Mouse (Mus musculus) Patski (cell line): ENCODE results near the gene Fgd5. TPM values are rescaled to one million over a fixed set of nuclear protein-coding genes. Genes with fewer than 3 reads are reported as not detected.

Experiments
- ATAC-seq: fragments of 100-300 bp; one replicate; pipeline ENCODE4 v1.8.0; 2021
- CTCF ChIA-PET: fragments of 350-600 bp; sonication (Branson Sonifier 250); formaldehyde crosslinking; loops from one replicate; lab custom pipeline; 2022; ENCODE audit warnings: inconsistent platforms; lab: Charles Lee
- POLR2A ChIA-PET: fragments of 350-600 bp; sonication (Branson Sonifier 250); formaldehyde crosslinking; loops from one replicate; lab custom pipeline; 2022; ENCODE audit warnings: antibody characterized with exemption, inconsistent platforms; lab: Charles Lee
- DNase-seq: peaks from one replicate; pipeline ENCODE4 v3.0.0-alpha.2; 2011; ENCODE audit warnings: low read depth, low spot score
- H3K27me3 ChIP-seq: fragments of 371-371 bp; one replicate; pipeline ENCODE4 v1.5.1; 2021
- CTCF ChIP-seq: fragments of 100-300 bp; IDR thresholded peaks from one replicate; pipeline ENCODE4 v1.5.1; 2021
- in situ Hi-C: fragments of 300-500 bp; cut with MboI; formaldehyde crosslinking; loops from 3 replicates; pipeline ENCODE4 v1.11.1; 2018; ENCODE audit warnings: low pct_unique_long_range_greater_than_20kb, mixed read lengths
- polyA plus RNA-seq: library from polyadenylated mRNA; unstranded; gene quantifications from one replicate; pipeline ENCODE4 v1.2.3, GENCODE M21; 2021

Fgd5 gene
- polyA plus RNA-seq, 1 experiment from 2014 or later, result 0.06 TPM

- ATAC-seq, result no peak
Observed at GRCm38 (mm10) chr6:92027379-92027778, 48.7 kb downstream of the Fgd5 start.

GRCm38 (mm10) chr6:92030646-92031045, 52.0 kb downstream of the Fgd5 start:
- POLR2A ChIA-PET, result no interaction called here
- CTCF ChIA-PET, result no interaction called here
- ATAC-seq (no peak), DNase-seq (no peak)
- TF ChIP-seq CTCF, result no peak
- H3K27me3 ChIP-seq, result no peaks in the 10 kb centered on the region
- in situ Hi-C loops, result loop anchor here (5.0 kb wide), 1 partner anchor 63 kb away; no protein-coding TSS in a partner anchor

More at GRCm38 (mm10) chr6:92027379-92027778, 48.7 kb downstream of the Fgd5 start:
- no peaks in the 10 kb centered on the region for H3K27me3 ChIP-seq
- no peak for DNase-seq
- CTCF ChIA-PET, result interaction anchor here (0.9 kb wide), 1 partner anchor 17 kb away, joined by 3 read pairs; no protein-coding TSS in a partner anchor
- POLR2A ChIA-PET, result no interaction called here
- TF ChIP-seq CTCF, result no peak
- in situ Hi-C loops, result no loop called here

DNA sequence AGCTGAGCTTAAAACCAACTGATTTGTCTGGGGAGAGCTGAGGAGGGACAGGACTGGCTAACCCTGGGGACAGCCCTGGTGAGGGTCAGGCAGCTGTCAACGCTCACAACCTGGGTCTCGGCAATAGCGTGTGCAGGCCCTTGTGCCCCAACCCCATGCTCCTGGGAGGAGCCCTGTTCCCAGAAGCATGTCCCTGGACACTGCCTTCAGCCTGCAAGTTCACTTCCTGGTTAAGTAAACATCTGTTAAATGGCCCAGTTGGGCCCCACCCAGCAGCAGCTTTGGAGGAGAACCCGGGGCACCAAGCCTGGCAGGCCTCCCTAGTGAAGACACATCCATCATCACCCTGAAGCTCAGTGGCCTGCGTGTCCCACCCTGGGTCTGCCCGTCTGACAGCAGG, 56.0 kb downstream of the Fgd5 start:
- no peak for TF ChIP-seq CTCF

DNA sequence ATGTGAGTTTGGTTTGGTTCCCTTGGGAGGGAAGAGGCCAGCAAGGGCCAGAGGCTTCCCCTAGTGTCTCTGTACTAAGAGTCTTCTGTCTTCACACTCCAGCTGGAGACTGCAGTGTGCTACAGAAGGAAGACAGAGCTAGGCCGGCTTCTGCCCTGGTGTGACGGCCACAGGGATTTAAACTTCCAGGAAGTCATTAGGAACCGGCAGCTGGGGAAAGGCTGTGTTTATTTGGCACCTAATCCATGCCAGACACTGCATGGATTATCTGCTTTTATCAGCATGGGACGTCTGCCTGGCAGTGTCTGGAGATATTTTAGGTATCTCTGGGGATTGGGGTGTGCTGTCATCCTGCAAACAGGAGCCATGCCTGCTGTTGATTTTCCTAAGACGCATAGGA, 57.7 kb downstream of the Fgd5 start:
- H3K27me3 ChIP-seq, result no peaks in the 10 kb centered on the region
- in situ Hi-C loops, result no loop called here
- ChIA-PET POLR2A (no interaction called here), CTCF (interaction anchor here (0.9 kb wide), 1 partner anchor 135 kb away, joined by 3 read pairs; no protein-coding TSS in a partner anchor)
- DNase-seq (no peak), ATAC-seq (no peak)
- no peak for TF ChIP-seq CTCF

More for the DNA sequence above, 56.0 kb downstream of the Fgd5 start:
- CTCF ChIA-PET, result no interaction called here
- in situ Hi-C loops, result loop anchor here (5.0 kb wide), 1 partner anchor 67 kb away; no protein-coding TSS in a partner anchor
- no peak for DNase-seq
- POLR2A ChIA-PET, result no interaction called here
- no peaks in the 10 kb centered on the region for H3K27me3 ChIP-seq
- no peak for ATAC-seq

- DNase-seq (no peak), ATAC-seq (no peak)
- TF ChIP-seq CTCF, result no peak
- POLR2A ChIA-PET, result no interaction called here
- in situ Hi-C loops, result no loop called here
- H3K27me3 ChIP-seq, result no peaks in the 10 kb centered on the region
- CTCF ChIA-PET, result no interaction called here
Observed at GRCm38 (mm10) chr6:92038158-92038557, 59.5 kb downstream of the Fgd5 start.

GRCm38 (mm10) chr6:92041271-92041670, 62.6 kb downstream of the Fgd5 start:
- no peaks in the 10 kb centered on the region for H3K27me3 ChIP-seq
- CTCF ChIA-PET, result interaction anchor here (1.1 kb wide), 1 partner anchor 139 kb away, joined by 6 read pairs; the partner anchor contains the start of gene 4930590J08Rik
- in situ Hi-C loops, result no loop called here
- no peak for TF ChIP-seq CTCF
- no peak for ATAC-seq
- no peak for DNase-seq
- POLR2A ChIA-PET, result no interaction called here

DNA sequence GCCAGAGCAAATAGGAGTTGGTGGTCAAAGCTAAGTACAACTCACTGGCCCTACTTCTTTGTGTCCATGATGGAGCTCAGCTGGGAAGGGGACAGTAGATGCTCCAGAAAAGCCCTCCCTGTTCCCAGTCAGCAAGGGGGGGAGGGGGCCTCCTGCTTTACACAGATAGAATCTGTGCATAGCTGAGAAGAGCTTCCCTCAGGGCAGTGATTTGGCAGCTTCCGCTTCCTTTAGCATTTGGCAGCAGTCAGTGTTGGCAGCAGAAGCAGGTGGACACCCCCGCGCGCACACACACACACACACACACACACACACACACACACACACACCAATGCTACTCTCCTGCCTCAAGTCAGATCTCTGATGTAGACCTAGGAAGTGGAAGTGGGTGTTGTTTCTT, 63.4 kb downstream of the Fgd5 start:
- no peaks in the 10 kb centered on the region for H3K27me3 ChIP-seq
- no peak for TF ChIP-seq CTCF
- DNase-seq (no peak), ATAC-seq (no peak)
- in situ Hi-C loops, result no loop called here
- ChIA-PET POLR2A (no interaction called here), CTCF (interaction anchor here (1.1 kb wide), 1 partner anchor 140 kb away, joined by 6 read pairs; the partner anchor contains the start of gene 4930590J08Rik)

DNA sequence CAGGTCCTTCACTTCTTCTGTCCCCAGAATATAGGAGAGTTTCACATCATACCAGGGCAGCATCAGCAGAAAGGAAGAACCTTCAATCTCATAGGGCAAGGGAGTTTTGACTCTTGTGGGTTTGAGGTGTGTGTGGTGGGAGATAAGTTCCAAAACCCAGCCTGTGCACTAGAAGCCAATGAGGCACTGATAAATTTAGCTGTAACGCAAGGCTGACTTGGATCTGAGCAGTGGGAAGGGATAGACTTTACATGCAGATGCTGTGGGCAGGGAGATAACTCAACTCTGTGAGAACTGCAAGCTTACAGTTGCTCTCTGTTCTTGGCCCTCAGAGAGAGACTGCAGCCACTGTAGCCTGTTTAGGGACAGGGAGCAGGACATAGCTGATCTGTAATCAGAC, 64.2 kb downstream of the Fgd5 start:
- POLR2A ChIA-PET, result no interaction called here
- TF ChIP-seq CTCF, result no peak
- DNase-seq (no peak), ATAC-seq (no peak)
- no peaks in the 10 kb centered on the region for H3K27me3 ChIP-seq
- CTCF ChIA-PET, result interaction anchor here (0.8 kb wide), 1 partner anchor 22 kb away, joined by 3 read pairs; no protein-coding TSS in a partner anchor
- in situ Hi-C loops, result no loop called here

GRCm38 (mm10) chr6:92057768-92058167, 79.1 kb downstream of the Fgd5 start:
- DNase-seq (no peak), ATAC-seq (no peak)
- CTCF ChIA-PET, result no interaction called here
- peak; percentile 45 for TF ChIP-seq CTCF
- in situ Hi-C loops, result no loop called here
- POLR2A ChIA-PET, result interaction anchor here (0.6 kb wide), 1 partner anchor 296 kb away, joined by 3 read pairs; no protein-coding TSS in a partner anchor
- peaks cover 11% of the 10 kb centered on the region for H3K27me3 ChIP-seq

DNA sequence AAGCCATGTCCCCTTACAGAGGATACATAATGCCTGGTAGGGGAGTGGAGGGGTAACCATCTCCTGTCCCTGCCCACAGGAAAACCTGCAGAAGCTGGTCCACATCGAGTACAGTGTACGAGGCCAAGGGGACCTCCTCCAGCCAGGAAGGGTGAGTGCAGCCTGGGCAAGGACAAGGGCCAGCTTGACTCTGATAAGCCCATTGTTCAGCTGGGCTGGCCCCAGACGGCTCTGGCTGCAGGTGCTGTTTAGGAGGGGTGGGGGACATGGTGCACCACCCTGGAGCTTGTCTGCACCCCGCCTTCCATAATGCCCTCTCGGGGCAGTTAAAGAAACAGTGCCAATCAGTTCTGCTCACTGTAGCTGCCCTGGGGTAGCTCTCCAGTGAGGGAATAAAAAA, 83.0 kb downstream of the Fgd5 start:
- POLR2A ChIA-PET, result interaction anchor here (0.5 kb wide), 1 partner anchor 151 kb away, joined by 3 read pairs; no protein-coding TSS in a partner anchor
- in situ Hi-C loops, result loop anchor here (10.0 kb wide), 1 partner anchor 547 kb away; the partner anchor contains the start of genes Lsm3 and Xpc
- DNase-seq (no peak), ATAC-seq (no peak)
- CTCF ChIA-PET, result interaction anchor here (1.4 to 1.7 kb wide), 3 partner anchors 52 to 163 kb away, joined by 3 to 7 read pairs (median 5); no protein-coding TSS in a partner anchor
- peaks cover 8% of the 10 kb centered on the region for H3K27me3 ChIP-seq
- TF ChIP-seq CTCF, result no peak

- H3K27me3 ChIP-seq, result peaks cover 12% of the 10 kb centered on the region
- TF ChIP-seq CTCF, result no peak
- no peak for ATAC-seq
- CTCF ChIA-PET, result no interaction called here
- in situ Hi-C loops, result loop anchor here (10.0 kb wide), 1 partner anchor 549 kb away; the partner anchor contains the start of genes Lsm3 and Xpc
- POLR2A ChIA-PET, result interaction anchor here (1.1 kb wide), 1 partner anchor 185 kb away, joined by 3 read pairs; no protein-coding TSS in a partner anchor
- DNase-seq, result no peak
Observed at GRCm38 (mm10) chr6:92063452-92063851, 84.8 kb downstream of the Fgd5 start.
